Mouse (Mus musculus) stomach, embryonic 15.5 days (tissue): ENCODE measurements around the gene Nek4. TPM values are rescaled to one million over a fixed set of nuclear protein-coding genes. Genes with fewer than 3 reads are reported as not detected.
A peak's percentile ranks its signal among the peaks of the same experiment; 100 is the strongest.

Source experiments
- ATAC-seq: fragments of 200-750 bp; cut with Nextera tagmentation; 2 replicates; pipeline ENCODE4 v1.8.0; 2017; ENCODE audit warnings: low read depth, moderate number of reproducible peaks, moderate TSS enrichment; ENCODE audit not compliant: insufficient read depth, low FRiP score
- H3K27ac ChIP-seq: fragments of 300-500 bp; sonication (generic); 2 replicates; pipeline ENCODE4 v1.5.1; 2015; ENCODE audit warnings: mild to moderate bottlenecking, inconsistent platforms
- H3K27me3 ChIP-seq: fragments of 300-500 bp; sonication (generic); replicated peaks from 2 replicates; pipeline ENCODE4 v1.6.1; 2015; ENCODE audit warnings: inconsistent platforms
- H3K36me3 ChIP-seq: fragments of 300-500 bp; sonication (generic); 2 replicates; pipeline ENCODE4 v1.6.1; 2015; ENCODE audit warnings: inconsistent platforms
- H3K4me1 ChIP-seq: fragments of 300-500 bp; sonication (generic); 2 replicates; pipeline ENCODE4 v1.6.1; 2015; ENCODE audit warnings: inconsistent platforms
- H3K4me2 ChIP-seq: fragments of 300-500 bp; sonication (generic); 2 replicates; pipeline ENCODE4 v1.6.1; 2015; ENCODE audit warnings: mild to moderate bottlenecking, inconsistent platforms
- H3K4me3 ChIP-seq: fragments of 300-500 bp; sonication (generic); replicated peaks from 2 replicates; pipeline ENCODE4 v1.5.1; 2015; ENCODE audit warnings: inconsistent platforms
- H3K9ac ChIP-seq: fragments of 300-500 bp; sonication (generic); 2 replicates; pipeline ENCODE4 v1.6.1; 2015; ENCODE audit warnings: inconsistent platforms
- H3K9me3 ChIP-seq: fragments of 300-500 bp; sonication (generic); 2 replicates; pipeline ENCODE4 v1.6.1; 2016; ENCODE audit warnings: inconsistent platforms
- WGBS: fragments of 180-500 bp; shearing (Covaris S2); methylation state at CpG from one replicate; pipeline ENCODE4 v1.1.7; 2015; 5-methylcytosine and 5-hydroxymethylcytosine counted together
- polyA plus RNA-seq: library from polyadenylated mRNA; unstranded; fragments of >200 nt; fragmentation: Nextera tagmentation; extraction: Ambion mirVana; gene quantifications from 2 replicates; pipeline ENCODE4 v1.2.1, GENCODE M21; 2015

Nek4 gene
- polyA plus RNA-seq, 1 experiment from 2014 or later, result 10.8 TPM

- H3K9ac ChIP-seq, result no peak overlapping the region
- WGBS, result 54% methylated on average over 6 of the region's 6 CpGs
- no peaks in the 10 kb centered on the region for H3K27me3 ChIP-seq
- ATAC-seq, result no peak; the same call in 1 of the 2 replicates
- H3K9me3 ChIP-seq, result no peaks in the 10 kb centered on the region
- H3K36me3 ChIP-seq, result peaks cover 15% of the 10 kb centered on the region; the same call in 1 of the 2 replicates
- H3K27ac ChIP-seq, result peak overlapping the region; percentile 35; the same call in 1 of the 2 replicates
- H3K4me1 ChIP-seq, result no peaks in the 10 kb centered on the region
- no peak overlapping the region for H3K4me2 ChIP-seq
- no peak overlapping the region for H3K4me3 ChIP-seq
Observed at GRCm38 (mm10) chr14:30974204-30974603, 23.0 kb downstream of the Nek4 start.

GRCm38 (mm10) chr14:30976222-30976621, 25.0 kb downstream of the Nek4 start:
- Histone ChIP-seq H3K27ac (no peak overlapping the region), H3K4me1 (no peaks in the 10 kb centered on the region), H3K4me3 (no peak overlapping the region), H3K9ac (no peak overlapping the region), H3K27me3 (no peaks in the 10 kb centered on the region), H3K9me3 (no peaks in the 10 kb centered on the region), H3K4me2 (no peak overlapping the region), H3K36me3 (peaks cover 15% of the 10 kb centered on the region; the same call in 1 of the 2 replicates)
- ATAC-seq, result no peak
- WGBS, result 63% methylated on average over 3 of the region's 3 CpGs

GRCm38 (mm10) chr14:30996417-30996816, 45.2 kb downstream of the Nek4 start:
- no peaks in the 10 kb centered on the region for H3K36me3 ChIP-seq
- H3K9ac ChIP-seq, result no peak overlapping the region
- H3K27me3 ChIP-seq, result no peaks in the 10 kb centered on the region
- peaks cover 9% of the 10 kb centered on the region; the same call in 1 of the 2 replicates for H3K4me1 ChIP-seq
- H3K27ac ChIP-seq, result no peak overlapping the region
- H3K4me3 ChIP-seq, result no peak overlapping the region
- ATAC-seq, result no peak
- no peak overlapping the region for H3K4me2 ChIP-seq
- H3K9me3 ChIP-seq, result no peaks in the 10 kb centered on the region

GRCm38 (mm10) chr14:31000356-31000755, 49.2 kb downstream of the Nek4 start:
- H3K4me2 ChIP-seq, result peak overlapping the region; percentile 68
- peak overlapping the region; percentile 9; the same call in 1 of the 2 replicates for H3K9ac ChIP-seq
- H3K36me3 ChIP-seq, result no peaks in the 10 kb centered on the region
- H3K4me3 ChIP-seq, result peak overlapping the region; percentile 86
- 55% methylated on average over 10 of the region's 10 CpGs for WGBS
- H3K27me3 ChIP-seq, result no peaks in the 10 kb centered on the region
- peak overlapping the region; percentile 92; the same call in 1 of the 2 replicates for H3K27ac ChIP-seq
- no peaks in the 10 kb centered on the region for H3K9me3 ChIP-seq
- peaks cover 12% of the 10 kb centered on the region; the same call in 1 of the 2 replicates for H3K4me1 ChIP-seq
- ATAC-seq, result no peak

- 0 out of 2 replicates have a peak, but pooled peaks have one; percentile 9 for ATAC-seq
- H3K36me3 ChIP-seq, result no peaks in the 10 kb centered on the region
- H3K9me3 ChIP-seq, result no peaks in the 10 kb centered on the region
- H3K9ac ChIP-seq, result peak overlapping the region; percentile 77
- peak overlapping the region; percentile 92 for H3K27ac ChIP-seq
- peaks cover 12% of the 10 kb centered on the region; the same call in 1 of the 2 replicates for H3K4me1 ChIP-seq
- peak overlapping the region; percentile 68 for H3K4me2 ChIP-seq
- H3K27me3 ChIP-seq, result no peaks in the 10 kb centered on the region
- WGBS, result under 1% methylated on average over 21 of the region's 21 CpGs
- H3K4me3 ChIP-seq, result peak overlapping the region; percentile 86
Observed at GRCm38 (mm10) chr14:31000816-31001306, 49.7 kb downstream of the Nek4 start.

- H3K4me3 ChIP-seq, result peak within 1 kb of the TSS; percentile 86
- peak within 1 kb of the TSS; percentile 68 for H3K4me2 ChIP-seq
- peak within 1 kb of the TSS; percentile 92 for H3K27ac ChIP-seq
- H3K4me1 ChIP-seq, result peaks cover 12% of the 10 kb centered on the region; the same call in 1 of the 2 replicates
- no peaks in the 10 kb centered on the region for H3K9me3 ChIP-seq
- WGBS, result under 1% methylated on average over 83 of the region's 84 CpGs
- ATAC-seq, result peak; percentile 92
- H3K27me3 ChIP-seq, result no peaks in the 10 kb centered on the region
- peak within 1 kb of the TSS; percentile 77 for H3K9ac ChIP-seq
- H3K36me3 ChIP-seq, result no peaks in the 10 kb centered on the region
Observed at GRCm38 (mm10) chr14:31001307-31002205, 50.4 kb downstream of the Nek4 start, which contains the start of the genes Glt8d1 and Spcs1. TSS of gene Glt8d1 (plus strand) at chr14:31001400. TSS of gene Spcs1 (minus strand) at chr14:31001672.

GRCm38 (mm10) chr14:31004527-31004926, 53.4 kb downstream of the Nek4 start:
- Histone ChIP-seq H3K27me3 (no peaks in the 10 kb centered on the region), H3K4me2 (no peak overlapping the region), H3K9ac (no peak overlapping the region), H3K36me3 (peaks cover 6% of the 10 kb centered on the region; the same call in 1 of the 2 replicates), H3K9me3 (no peaks in the 10 kb centered on the region), H3K4me1 (peaks cover 12% of the 10 kb centered on the region; the same call in 1 of the 2 replicates), H3K27ac (no peak overlapping the region), H3K4me3 (no peak overlapping the region)
- WGBS, result 78% methylated on average over 2 of the region's 2 CpGs
- no peak for ATAC-seq

- Histone ChIP-seq H3K27me3 (no peaks in the 10 kb centered on the region), H3K4me1 (peaks cover 4% of the 10 kb centered on the region; the same call in 1 of the 2 replicates), H3K36me3 (peaks cover 16% of the 10 kb centered on the region), H3K27ac (no peak overlapping the region), H3K4me2 (no peak overlapping the region), H3K9me3 (no peaks in the 10 kb centered on the region), H3K4me3 (no peak overlapping the region), H3K9ac (no peak overlapping the region)
- WGBS, result 73% methylated on average over 5 of the region's 5 CpGs
- no peak for ATAC-seq
Observed at GRCm38 (mm10) chr14:31006779-31007178, 55.6 kb downstream of the Nek4 start.

- Histone ChIP-seq H3K4me2 (no peak overlapping the region), H3K9me3 (no peaks in the 10 kb centered on the region), H3K27me3 (no peaks in the 10 kb centered on the region), H3K4me3 (no peak overlapping the region), H3K4me1 (no peaks in the 10 kb centered on the region), H3K9ac (no peak overlapping the region), H3K27ac (no peak overlapping the region), H3K36me3 (peaks cover 55% of the 10 kb centered on the region)
- no peak for ATAC-seq
- 89% methylated on average over 3 of the region's 3 CpGs for WGBS
Observed at GRCm38 (mm10) chr14:31011588-31011987, 60.4 kb downstream of the Nek4 start.

- H3K9me3 ChIP-seq, result no peaks in the 10 kb centered on the region
- H3K27ac ChIP-seq, result no peak overlapping the region
- no peak overlapping the region for H3K4me3 ChIP-seq
- no peak overlapping the region for H3K4me2 ChIP-seq
- WGBS, result 95% methylated on average over 2 of the region's 2 CpGs
- no peaks in the 10 kb centered on the region for H3K27me3 ChIP-seq
- H3K4me1 ChIP-seq, result peaks cover 8% of the 10 kb centered on the region; the same call in 1 of the 2 replicates
- no peak overlapping the region for H3K9ac ChIP-seq
- ATAC-seq, result no peak
- peaks cover 57% of the 10 kb centered on the region for H3K36me3 ChIP-seq
Observed at GRCm38 (mm10) chr14:31013928-31014327, 62.8 kb downstream of the Nek4 start.

GRCm38 (mm10) chr14:31016063-31016462, 64.9 kb downstream of the Nek4 start:
- Histone ChIP-seq H3K27me3 (no peaks in the 10 kb centered on the region), H3K4me3 (no peak overlapping the region), H3K36me3 (peaks cover 54% of the 10 kb centered on the region), H3K9ac (no peak overlapping the region), H3K9me3 (no peaks in the 10 kb centered on the region), H3K4me1 (peaks cover 13% of the 10 kb centered on the region), H3K27ac (no peak overlapping the region), H3K4me2 (no peak overlapping the region)
- ATAC-seq, result no peak
- WGBS, result 77% methylated on average over 1 of the region's 1 CpGs

- no peak for ATAC-seq
- Histone ChIP-seq H3K4me1 (peaks cover 16% of the 10 kb centered on the region), H3K9me3 (no peaks in the 10 kb centered on the region), H3K27me3 (no peaks in the 10 kb centered on the region), H3K36me3 (peaks cover 40% of the 10 kb centered on the region), H3K9ac (peak overlapping the region; percentile 42; the same call in 1 of the 2 replicates), H3K4me3 (peak overlapping the region; percentile 86), H3K27ac (no peak overlapping the region; the same call in 1 of the 2 replicates), H3K4me2 (peak overlapping the region; percentile 73)
- 1% methylated on average over 2 of the region's 2 CpGs for WGBS
Observed at GRCm38 (mm10) chr14:31017854-31018253, 66.7 kb downstream of the Nek4 start.
